Mouse (Mus musculus) stomach, adult 2 months (tissue): ENCODE results near the gene Gm3435. TPM values are rescaled to one million over a fixed set of nuclear protein-coding genes. Genes with fewer than 3 reads are reported as not detected.

Source experiments
- polyA plus RNA-seq: library from polyadenylated mRNA; depleted of rRNA; stranded (reverse); fragments of >200 nt; gene quantifications from 2 replicates; pipeline ENCODE4 v1.2.3, GENCODE M21; 2012; rRNA removed

Gm3435 gene
- polyA plus RNA-seq: 0.11 TPM in 1 of 2 replicates, not detected in the other

DNA sequence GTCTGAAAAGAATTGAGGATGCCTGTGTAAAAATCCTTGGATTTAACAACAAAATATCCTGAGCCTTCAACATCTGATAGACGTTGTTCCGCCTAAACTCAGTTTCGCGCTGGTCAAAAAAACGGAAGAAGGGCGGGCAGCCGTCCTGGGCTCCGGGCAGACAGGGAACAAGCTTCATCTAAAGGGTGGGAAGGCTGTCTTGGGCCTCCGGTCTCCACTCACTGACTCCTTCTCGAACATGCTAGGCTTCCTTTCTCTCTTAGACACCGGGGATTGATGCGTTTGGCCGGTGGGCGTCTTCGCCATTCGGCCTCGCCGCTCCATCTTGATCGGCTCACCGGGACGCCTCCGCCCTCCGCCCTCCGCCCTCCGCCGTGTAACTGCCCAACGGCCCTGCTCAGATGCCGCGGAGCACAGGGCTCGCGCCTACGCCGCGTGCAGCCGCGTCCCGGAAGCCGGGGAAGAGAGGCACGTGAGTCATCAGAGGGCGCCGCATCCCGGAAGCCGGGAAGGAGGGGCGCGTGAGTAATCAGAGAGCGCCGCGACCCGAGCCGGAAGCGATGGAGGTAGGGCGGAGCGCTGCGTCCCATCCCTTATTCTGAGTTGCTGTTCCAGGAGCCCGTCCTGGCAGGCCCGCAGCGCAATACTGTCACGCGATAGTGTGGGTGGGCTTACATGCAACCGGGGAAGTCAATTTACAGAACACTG lies at the start of gene Gm3435:
TSS of gene Gm3435 (plus strand) at position 471 of the 708 bp plus-strand sequence.

DNA sequence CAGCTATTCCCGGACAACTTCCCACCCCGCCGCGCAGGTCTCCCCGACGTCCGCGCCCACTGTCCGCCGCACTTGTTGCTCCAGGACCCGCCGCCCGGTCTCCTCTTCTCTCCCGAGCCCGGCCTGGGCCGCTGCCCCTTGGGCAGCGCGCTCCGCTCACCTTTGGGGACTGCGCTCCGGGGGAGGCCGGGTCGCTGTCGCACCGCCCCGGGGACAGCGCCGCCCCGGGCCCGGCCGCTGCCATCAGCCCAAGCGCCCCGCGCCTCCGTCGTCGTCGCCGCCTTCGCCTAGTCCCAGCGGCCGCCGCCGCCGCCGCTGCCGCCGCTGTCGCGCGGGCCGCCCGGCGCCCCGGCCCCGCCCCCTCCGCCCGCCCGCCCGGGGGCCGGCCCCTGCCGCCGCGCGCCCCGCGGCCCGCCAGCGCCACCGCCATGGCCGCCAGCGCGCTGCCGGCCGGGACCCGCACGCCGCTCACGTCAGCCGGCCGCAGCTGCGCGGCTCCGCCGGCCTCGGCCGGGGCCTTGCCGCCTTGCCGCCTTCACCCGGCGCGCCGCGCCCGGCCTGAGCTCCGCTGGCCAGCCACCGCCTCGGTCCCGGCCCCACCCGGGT lies 48.9 kb upstream of the Gm3435 start, which contains the start of gene Phf10:
TSS of gene Phf10 (minus strand) at position 323 of the 606 bp plus-strand sequence.

DNA sequence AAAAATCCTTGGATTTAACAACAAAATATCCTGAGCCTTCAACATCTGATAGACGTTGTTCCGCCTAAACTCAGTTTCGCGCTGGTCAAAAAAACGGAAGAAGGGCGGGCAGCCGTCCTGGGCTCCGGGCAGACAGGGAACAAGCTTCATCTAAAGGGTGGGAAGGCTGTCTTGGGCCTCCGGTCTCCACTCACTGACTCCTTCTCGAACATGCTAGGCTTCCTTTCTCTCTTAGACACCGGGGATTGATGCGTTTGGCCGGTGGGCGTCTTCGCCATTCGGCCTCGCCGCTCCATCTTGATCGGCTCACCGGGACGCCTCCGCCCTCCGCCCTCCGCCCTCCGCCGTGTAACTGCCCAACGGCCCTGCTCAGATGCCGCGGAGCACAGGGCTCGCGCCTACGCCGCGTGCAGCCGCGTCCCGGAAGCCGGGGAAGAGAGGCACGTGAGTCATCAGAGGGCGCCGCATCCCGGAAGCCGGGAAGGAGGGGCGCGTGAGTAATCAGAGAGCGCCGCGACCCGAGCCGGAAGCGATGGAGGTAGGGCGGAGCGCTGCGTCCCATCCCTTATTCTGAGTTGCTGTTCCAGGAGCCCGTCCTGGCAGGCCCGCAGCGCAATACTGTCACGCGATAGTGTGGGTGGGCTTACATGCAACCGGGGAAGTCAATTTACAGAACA lies 31.5 kb upstream of the Gm3435 start, which contains the start of the genes 9030025P20Rik and Gm3417:
TSS of gene 9030025P20Rik (plus strand) at position 107 of the 677 bp plus-strand sequence.
TSS of gene Gm3417 (minus strand) at position 429 of the 677 bp plus-strand sequence.

DNA sequence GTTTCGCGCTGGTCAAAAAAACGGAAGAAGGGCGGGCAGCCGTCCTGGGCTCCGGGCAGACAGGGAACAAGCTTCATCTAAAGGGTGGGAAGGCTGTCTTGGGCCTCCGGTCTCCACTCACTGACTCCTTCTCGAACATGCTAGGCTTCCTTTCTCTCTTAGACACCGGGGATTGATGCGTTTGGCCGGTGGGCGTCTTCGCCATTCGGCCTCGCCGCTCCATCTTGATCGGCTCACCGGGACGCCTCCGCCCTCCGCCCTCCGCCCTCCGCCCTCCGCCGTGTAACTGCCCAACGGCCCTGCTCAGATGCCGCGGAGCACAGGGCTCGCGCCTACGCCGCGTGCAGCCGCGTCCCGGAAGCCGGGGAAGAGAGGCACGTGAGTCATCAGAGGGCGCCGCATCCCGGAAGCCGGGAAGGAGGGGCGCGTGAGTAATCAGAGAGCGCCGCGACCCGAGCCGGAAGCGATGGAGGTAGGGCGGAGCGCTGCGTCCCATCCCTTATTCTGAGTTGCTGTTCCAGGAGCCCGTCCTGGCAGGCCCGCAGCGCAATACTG lies 31.3 kb downstream of the Gm3435 start, which contains the start of the genes Ermard, Tcte3 and Gm3448:
TSS of gene Ermard (plus strand) at position 34 of the 555 bp plus-strand sequence.
TSS of gene Tcte3 (minus strand) at position 314 of the 555 bp plus-strand sequence.
TSS of gene Gm3448 (minus strand) at position 363 of the 555 bp plus-strand sequence.

Other genes starting within 250 kb of the Gm3435 start
- gene Wdr27, start 67.0 kb upstream of the Gm3435 start, polyA plus RNA-seq: 1.7 and 2.5 TPM in 2 replicates
- gene 1600012H06Rik, start 67.0 kb upstream of the Gm3435 start, polyA plus RNA-seq: 5.8 TPM in 2 replicates
- gene Phf10, start 48.9 kb upstream of the Gm3435 start, polyA plus RNA-seq: 2.9 and 3.9 TPM in 2 replicates
- gene 9030025P20Rik, start 31.7 kb upstream of the Gm3435 start, polyA plus RNA-seq: 1.5 and 3.6 TPM in 2 replicates
- gene Gm3417, start 31.4 kb upstream of the Gm3435 start, polyA plus RNA-seq: 0.37 TPM in 1 of 2 replicates, not detected in the other
- 8.9 and 11.3 TPM in 2 replicates for gene Ermard, start 31.0 kb downstream of the Gm3435 start, polyA plus RNA-seq
- gene Tcte3, start 31.3 kb downstream of the Gm3435 start, polyA plus RNA-seq: not detected in 2 replicates
- gene Gm3448, start 31.4 kb downstream of the Gm3435 start, polyA plus RNA-seq: 0.09 and 0.12 TPM in 2 replicates